Mouse (Mus musculus) bone marrow macrophage, adult 2 months (primary cell): ENCODE data around the gene Kcnip3. TPM values are rescaled to one million over a fixed set of nuclear protein-coding genes. Genes with fewer than 3 reads are reported as not detected.

Experiments used
- H3K27ac ChIP-seq: 2 replicates; pipeline ENCODE4 v1.5.1; 2012; ENCODE audit warnings: low read depth, low read length; ENCODE audit not compliant: insufficient read depth
- H3K4me1 ChIP-seq: 2 replicates; pipeline ENCODE4 v1.6.1; 2012; ENCODE audit warnings: low read length; ENCODE audit not compliant: control insufficient read depth, insufficient read depth
- H3K4me3 ChIP-seq: 2 replicates; pipeline ENCODE4 v1.5.1; 2012; ENCODE audit warnings: mild to moderate bottlenecking, low read length, moderate library complexity; ENCODE audit not compliant: insufficient read depth
- CTCF ChIP-seq: IDR thresholded peaks from 2 replicates; pipeline ENCODE4 v1.5.1; 2012; ENCODE audit warnings: low read depth, mild to moderate bottlenecking, low read length, moderate library complexity
- POLR2A ChIP-seq: IDR thresholded peaks from 2 replicates; pipeline ENCODE4 v1.6.1; 2012; ENCODE audit warnings: mild to moderate bottlenecking, low read depth, low read length, borderline replicate concordance
- polyA plus RNA-seq: library from polyadenylated mRNA; stranded (reverse); fragments of >200 nt; gene quantifications from 2 replicates; pipeline ENCODE4 v1.2.4, GENCODE M21; 2012; ENCODE audit not compliant: missing spikeins, insufficient read depth, insufficient read length

Gene Kcnip3
- polyA plus RNA-seq, 1 experiment: not detected

- Histone ChIP-seq H3K27ac (no peak overlapping the region), H3K4me1 (no peaks in the 10 kb centered on the region), H3K4me3 (no peak overlapping the region)
- TF ChIP-seq POLR2A (no peak), CTCF (no peak)
Measured at GRCm38 (mm10) chr2:127416706-127417105, 105.2 kb downstream of the Kcnip3 start.

GRCm38 (mm10) chr2:127415806-127416205, 106.1 kb downstream of the Kcnip3 start:
- Histone ChIP-seq H3K27ac (no peak overlapping the region), H3K4me1 (no peaks in the 10 kb centered on the region), H3K4me3 (no peak overlapping the region)
- TF ChIP-seq POLR2A (no peak), CTCF (no peak)

- Histone ChIP-seq H3K27ac (no peak overlapping the region), H3K4me1 (no peaks in the 10 kb centered on the region), H3K4me3 (no peak overlapping the region)
- TF ChIP-seq CTCF: no peak
- TF ChIP-seq POLR2A: no peak
Measured at GRCm38 (mm10) chr2:127411126-127411525, 110.8 kb downstream of the Kcnip3 start.

Other genes with a start within 250 kb of the Kcnip3 start
- gene Dusp2, start 185.9 kb downstream of the Kcnip3 start, polyA plus RNA-seq: 2.0 TPM in 2 replicates
- gene Astl, start 183.5 kb downstream of the Kcnip3 start, polyA plus RNA-seq: 0.59 TPM in 1 of 2 replicates, not detected in the other
- 0.13 TPM in 1 of 2 replicates, not detected in the other for gene Adra2b, start 158.9 kb downstream of the Kcnip3 start, polyA plus RNA-seq
- gene Gpat2, start 96.9 kb downstream of the Kcnip3 start, polyA plus RNA-seq: not detected in 2 replicates
- gene Fahd2a, start 77.5 kb downstream of the Kcnip3 start, polyA plus RNA-seq: 11.9 and 16.9 TPM in 2 replicates
- not detected in 2 replicates for gene Prom2, start 19.4 kb upstream of the Kcnip3 start, polyA plus RNA-seq
- 3.9 and 6.0 TPM in 2 replicates for gene Zfp661, start 65.0 kb upstream of the Kcnip3 start, polyA plus RNA-seq
- gene Mrps5, start 65.1 kb upstream of the Kcnip3 start, polyA plus RNA-seq: 50.9 and 51.2 TPM in 2 replicates
- gene Mal, start 134.6 kb upstream of the Kcnip3 start, polyA plus RNA-seq: not detected in 2 replicates
- not detected in 2 replicates for gene Mall, start 207.8 kb upstream of the Kcnip3 start, polyA plus RNA-seq